8 mouse cellular contexts compared by ENCODE assay signal in the genomic region with DNA sequence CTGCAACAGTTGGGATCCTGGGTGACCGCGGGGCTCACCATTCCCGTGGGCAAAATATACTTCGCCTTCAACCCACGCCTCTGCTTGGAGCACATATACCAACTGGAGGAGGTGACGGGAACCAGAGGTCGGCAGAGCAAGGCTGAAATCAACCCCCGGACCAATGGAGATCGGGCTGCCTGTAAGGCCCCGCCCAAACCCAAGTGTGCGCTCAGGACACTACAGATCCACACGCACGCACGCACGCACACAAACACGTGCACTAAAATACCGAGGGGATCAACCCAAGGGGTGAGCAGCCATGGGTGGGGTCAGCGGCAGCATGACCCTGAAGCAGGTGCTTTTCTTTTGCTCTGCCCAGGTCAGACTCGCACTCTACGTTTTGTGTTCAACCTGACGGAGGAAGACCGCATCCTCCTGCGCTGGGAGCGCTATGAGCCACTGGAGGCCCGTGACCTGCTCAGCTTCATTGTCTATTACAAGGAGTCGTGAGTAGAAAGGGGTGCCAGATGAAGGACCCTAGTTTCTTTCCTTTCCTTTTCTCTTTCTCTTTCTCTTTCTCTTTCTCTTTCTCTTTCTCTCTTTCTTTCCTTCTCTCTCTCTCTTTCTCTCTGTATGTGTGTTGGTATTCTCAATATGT. TPM values are rescaled to one million over a fixed set of nuclear protein-coding genes. Genes with fewer than 3 reads are reported as not detected.
DNase-seq lines count a peak whose midpoint lies in the region; ATAC-seq and TF ChIP-seq lines count a peak whose summit lies in the region.

No protein-coding gene starts in this region.

- ATAC-seq in lung, embryonic 16.5 days (ENCODE audit: low read depth), result peak; percentile 49
- ATAC-seq in embryonic facial prominence, embryonic 12.5 days (ENCODE audit: insufficient number of reproducible peaks, insufficient read depth, low FRiP score, low TSS enrichment), result no peak
- ATAC-seq in neutrophil, adult 5-6 weeks (ENCODE audit: extremely low read depth, insufficient number of reproducible peaks, low FRiP score, poor library complexity, severe bottlenecking), result 0 out of 2 replicates have a peak, but pooled peaks have one; percentile 13
- ATAC-seq in erythroblast, adult 5-6 weeks (replicated peaks; ENCODE audit: low FRiP score, poor library complexity, severe bottlenecking), result no peak

- no peak overlapping the region for H3K9ac ChIP-seq in lung, embryonic 16.5 days (ENCODE audit: low read length)
- H3K9ac ChIP-seq in embryonic facial prominence, embryonic 12.5 days, result no peak overlapping the region

- 4% methylated on average over 26 of the region's 26 CpGs for WGBS in lung, embryonic 16.5 days
- WGBS in lung, adult 2 months, result 5% methylated on average over 26 of the region's 26 CpGs
- WGBS in embryonic facial prominence, embryonic 12.5 days, result 4% methylated on average over 26 of the region's 26 CpGs
- 4% methylated on average over 26 of the region's 26 CpGs for WGBS in limb, embryonic 10.5 days

- H3K27me3 ChIP-seq in lung, embryonic 16.5 days (ENCODE audit: control insufficient read depth, insufficient read depth, low read depth, low read length), result peaks cover 59% of the 10 kb centered on the region
- H3K27me3 ChIP-seq in embryonic facial prominence, embryonic 12.5 days, result peaks cover 98% of the 10 kb centered on the region
- H3K27me3 ChIP-seq in limb, embryonic 10.5 days (ENCODE audit: low read depth, poor library complexity, severe bottlenecking), result peaks cover 100% of the 10 kb centered on the region

- DNase-seq in lung, adult 2 months, result no peak
- DNase-seq in limb, embryonic 10.5 days (ENCODE audit: low spot score), result no peak
- no peak for DNase-seq in gastrocnemius, postnatal 4 days (ENCODE audit: low spot score in 2 of 2)
- no peak for DNase-seq in kidney, adult 9 months

- no peak overlapping the region for H3K27ac ChIP-seq in lung, embryonic 16.5 days (ENCODE audit: low read length)
- no peak overlapping the region for H3K27ac ChIP-seq in embryonic facial prominence, embryonic 12.5 days
- H3K27ac ChIP-seq in limb, embryonic 10.5 days, result no peak overlapping the region

- no peaks in the 10 kb centered on the region for H3K36me3 ChIP-seq in lung, embryonic 16.5 days (ENCODE audit: control insufficient read depth, insufficient read depth, low read length)
- H3K36me3 ChIP-seq in embryonic facial prominence, embryonic 12.5 days, result no peaks in the 10 kb centered on the region
- no peaks in the 10 kb centered on the region for H3K36me3 ChIP-seq in limb, embryonic 10.5 days

- no peaks in the 10 kb centered on the region for H3K9me3 ChIP-seq in lung, embryonic 16.5 days (ENCODE audit: control insufficient read depth, low read length)
- no peaks in the 10 kb centered on the region for H3K9me3 ChIP-seq in embryonic facial prominence, embryonic 12.5 days
- H3K9me3 ChIP-seq in limb, embryonic 10.5 days (replicated peaks), result no peaks in the 10 kb centered on the region

- peak overlapping the region; percentile 37 for H3K4me2 ChIP-seq in lung, embryonic 16.5 days (ENCODE audit: low read depth, low read length)
- peak overlapping the region; percentile 34 for H3K4me2 ChIP-seq in embryonic facial prominence, embryonic 12.5 days (replicated peaks)

- TF ChIP-seq POLR2A in lung, adult 2 months (IDR thresholded peaks at IDR 0.05; ENCODE audit: borderline replicate concordance, extremely low read depth, low read depth, low read length), result no peak

- H3K4me1 ChIP-seq in lung, embryonic 16.5 days (replicated peaks; ENCODE audit: control insufficient read depth, insufficient read depth, low read length), result no peaks in the 10 kb centered on the region
- H3K4me1 ChIP-seq in lung, adult 2 months (ENCODE audit: control insufficient read depth, insufficient read depth, low read length), result 0 out of 2 replicates have a peak, but pooled peaks cover 3% of the 10 kb centered on the region
- peaks cover 1% of the 10 kb centered on the region; the same call in 1 of the 2 replicates for H3K4me1 ChIP-seq in embryonic facial prominence, embryonic 12.5 days
- peaks cover 14% of the 10 kb centered on the region for H3K4me1 ChIP-seq in limb, embryonic 10.5 days

- no peak for TF ChIP-seq CTCF in lung, adult 2 months (IDR thresholded peaks at IDR 0.05; ENCODE audit: insufficient read depth, low read length)

- peak overlapping the region; percentile 5; the same call in 1 of the 2 replicates for H3K4me3 ChIP-seq in lung, embryonic 16.5 days (ENCODE audit: low read length)
- H3K4me3 ChIP-seq in lung, adult 2 months (replicated peaks; ENCODE audit: extremely low read depth, low read depth, low read length), result no peak overlapping the region
- H3K4me3 ChIP-seq in embryonic facial prominence, embryonic 12.5 days, result 0 out of 2 replicates have a peak overlapping the region, but pooled peaks have one; percentile 12
- H3K4me3 ChIP-seq in limb, embryonic 10.5 days, result peak overlapping the region; percentile 36

RNA-seq across cellular contexts. Expression of a gene that starts 7.4 kb away (rescaled TPM):
- 0.04 and 0.23 TPM in 2 replicates for polyA plus RNA-seq in lung, embryonic 16.5 days (2015; fragmentation: Nextera tagmentation; extraction: Ambion mirVana)
- polyA plus RNA-seq in lung, adult 2 months (2012; rRNA removed), result 0.19 and 0.66 TPM in 2 replicates
- polyA plus RNA-seq in embryonic facial prominence, embryonic 12.5 days (2016; fragmentation: Nextera tagmentation; extraction: Ambion mirVana), result 1.7 and 1.9 TPM in 2 replicates
- 0.05 and 0.16 TPM in 2 replicates for polyA plus RNA-seq in limb, embryonic 10.5 days (2016; fragmentation: Nextera tagmentation; extraction: Ambion mirVana)
- total RNA-seq in neutrophil, adult 5-6 weeks (2017), result not detected in 2 replicates
- under 1 TPM; 0.15 to 0.18 TPM for total RNA-seq in gastrocnemius, postnatal 4 days (2021)
- total RNA-seq in erythroblast, adult 5-6 weeks (2015; ENCODE audit: low replicate concordance), result not detected in 2 replicates
- not detected in 2 replicates for total RNA-seq in erythroblast, adult 5-6 weeks (2017; ENCODE audit: low replicate concordance)

RNA-seq across cellular contexts. Expression of a gene that starts 9.2 kb away (rescaled TPM):
- polyA plus RNA-seq in lung, embryonic 16.5 days (2015; fragmentation: Nextera tagmentation; extraction: Ambion mirVana), result 1.5 and 1.6 TPM in 2 replicates
- 0.56 and 0.87 TPM in 2 replicates for polyA plus RNA-seq in lung, adult 2 months (2012; rRNA removed)
- 40.0 and 51.7 TPM in 2 replicates for polyA plus RNA-seq in embryonic facial prominence, embryonic 12.5 days (2016; fragmentation: Nextera tagmentation; extraction: Ambion mirVana)
- polyA plus RNA-seq in limb, embryonic 10.5 days (2016; fragmentation: Nextera tagmentation; extraction: Ambion mirVana), result 0.28 and 0.29 TPM in 2 replicates
- total RNA-seq in neutrophil, adult 5-6 weeks (2017), result not detected in 2 replicates
- under 1 TPM; 0.10 to 0.13 TPM for total RNA-seq in gastrocnemius, postnatal 4 days (2021)
- not detected in 2 replicates for total RNA-seq in erythroblast, adult 5-6 weeks (2015; ENCODE audit: low replicate concordance)
- total RNA-seq in erythroblast, adult 5-6 weeks (2017; ENCODE audit: low replicate concordance), result not detected in 2 replicates

RNA-seq across cellular contexts. Expression of a gene that starts 19.9 kb away (rescaled TPM):
- polyA plus RNA-seq in lung, embryonic 16.5 days (2015; fragmentation: Nextera tagmentation; extraction: Ambion mirVana), result 32.4 and 34.5 TPM in 2 replicates
- polyA plus RNA-seq in lung, adult 2 months (2012; rRNA removed), result 87.2 and 112 TPM in 2 replicates
- 14.4 and 15.1 TPM in 2 replicates for polyA plus RNA-seq in embryonic facial prominence, embryonic 12.5 days (2016; fragmentation: Nextera tagmentation; extraction: Ambion mirVana)
- 13.8 and 17.7 TPM in 2 replicates for polyA plus RNA-seq in limb, embryonic 10.5 days (2016; fragmentation: Nextera tagmentation; extraction: Ambion mirVana)
- total RNA-seq in neutrophil, adult 5-6 weeks (2017), result 7.4 and 8.4 TPM in 2 replicates
- total RNA-seq in gastrocnemius, postnatal 4 days (2021), result 10 to 100 TPM; 20.8 to 26.2 TPM
- 0.63 and 1.9 TPM in 2 replicates for total RNA-seq in erythroblast, adult 5-6 weeks (2015; ENCODE audit: low replicate concordance)
- total RNA-seq in erythroblast, adult 5-6 weeks (2017; ENCODE audit: low replicate concordance), result 0.42 TPM in 1 of 2 replicates, not detected in the other

RNA-seq across cellular contexts. Expression of a gene that starts 42.4 kb away (rescaled TPM):
- 0.36 and 2.0 TPM in 2 replicates for polyA plus RNA-seq in lung, embryonic 16.5 days (2015; fragmentation: Nextera tagmentation; extraction: Ambion mirVana)
- polyA plus RNA-seq in lung, adult 2 months (2012; rRNA removed), result 2.6 and 2.8 TPM in 2 replicates
- 0.08 TPM in 1 of 2 replicates, not detected in the other for polyA plus RNA-seq in embryonic facial prominence, embryonic 12.5 days (2016; fragmentation: Nextera tagmentation; extraction: Ambion mirVana)
- polyA plus RNA-seq in limb, embryonic 10.5 days (2016; fragmentation: Nextera tagmentation; extraction: Ambion mirVana), result 0.13 TPM in 1 of 2 replicates, not detected in the other
- 11.8 and 14.6 TPM in 2 replicates for total RNA-seq in neutrophil, adult 5-6 weeks (2017)
- under 1 TPM in 1 of 2 experiments, not detected in 1; 0.16 TPM for total RNA-seq in gastrocnemius, postnatal 4 days (2021)
- total RNA-seq in erythroblast, adult 5-6 weeks (2015; ENCODE audit: low replicate concordance), result not detected in 2 replicates
- not detected in 2 replicates for total RNA-seq in erythroblast, adult 5-6 weeks (2017; ENCODE audit: low replicate concordance)

RNA-seq across cellular contexts. Expression of a gene that starts 55.7 kb away (rescaled TPM):
- 3.9 and 5.9 TPM in 2 replicates for polyA plus RNA-seq in lung, embryonic 16.5 days (2015; fragmentation: Nextera tagmentation; extraction: Ambion mirVana)
- 9.5 and 15.4 TPM in 2 replicates for polyA plus RNA-seq in lung, adult 2 months (2012; rRNA removed)
- 0.28 and 0.31 TPM in 2 replicates for polyA plus RNA-seq in embryonic facial prominence, embryonic 12.5 days (2016; fragmentation: Nextera tagmentation; extraction: Ambion mirVana)
- polyA plus RNA-seq in limb, embryonic 10.5 days (2016; fragmentation: Nextera tagmentation; extraction: Ambion mirVana), result 0.31 and 0.43 TPM in 2 replicates
- 0.12 and 1.7 TPM in 2 replicates for total RNA-seq in neutrophil, adult 5-6 weeks (2017)
- under 1 TPM; 0.39 TPM for total RNA-seq in gastrocnemius, postnatal 4 days (2021)
- total RNA-seq in erythroblast, adult 5-6 weeks (2015; ENCODE audit: low replicate concordance), result not detected in 2 replicates
- total RNA-seq in erythroblast, adult 5-6 weeks (2017; ENCODE audit: low replicate concordance), result not detected in 2 replicates

Comparison
In these comparisons a context has a peak if more than half of its experiments do, and no peak if none do; other contexts are left out.
1. ATAC-seq: peak in lung, embryonic 16.5 days (single experiment) and neutrophil, adult 5-6 weeks (single experiment); none in embryonic facial prominence, embryonic 12.5 days (single experiment) and erythroblast, adult 5-6 weeks (single experiment).
2. RNA of a gene that starts 9.2 kb away (polyA plus RNA-seq): 40.0 to 51.7 TPM in embryonic facial prominence, embryonic 12.5 days; 1.5 to 1.6 TPM in lung, embryonic 16.5 days, 0.56 to 0.87 TPM in lung, adult 2 months and 0.28 to 0.29 TPM in limb, embryonic 10.5 days; every median in the first group is over 10 times any median in the second.